Mouse (Mus musculus) thymus, postnatal 0 days (tissue): ENCODE measurements around the gene Csnk1g2. TPM values are rescaled to one million over a fixed set of nuclear protein-coding genes. Genes with fewer than 3 reads are reported as not detected.
"Not testable (repeated sequence)": the region's sequence is repeated elsewhere in the genome, so short reads cannot be mapped to it uniquely, and the experiment has no call there.

Experiments
- DNase-seq: peaks from one replicate; pipeline ENCODE4 v3.0.0-alpha.2; 2015; ENCODE audit warnings: low spot score
- polyA plus RNA-seq: library from polyadenylated mRNA; unstranded; fragments of >200 nt; fragmentation: Nextera tagmentation; extraction: Ambion mirVana; gene quantifications from 2 replicates; pipeline ENCODE4 v1.2.1, GENCODE M21; 2015

The Csnk1g2 gene
- polyA plus RNA-seq, 1 experiment from 2014 or later, result 160 TPM

DNA sequence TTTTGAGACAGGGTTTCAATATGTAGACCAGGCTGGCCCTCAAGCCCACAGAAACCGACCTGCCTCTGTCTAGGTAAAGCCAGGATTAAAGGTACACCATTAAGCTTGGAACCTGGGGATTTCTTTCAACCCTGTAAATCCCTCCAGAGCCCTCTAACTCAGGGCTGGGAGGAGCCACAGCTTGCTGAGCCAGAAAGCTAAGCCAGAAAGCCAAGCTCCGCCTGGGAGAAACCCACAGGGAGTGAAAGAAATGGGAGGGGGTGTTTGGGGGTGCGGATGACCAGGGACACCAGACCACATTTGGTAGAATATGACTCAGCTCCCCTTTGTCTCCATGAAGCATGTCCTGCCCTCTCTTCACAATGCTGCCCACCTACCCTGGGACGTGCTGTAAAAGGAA lies 26.3 kb upstream of the Csnk1g2 start:
- DNase-seq, result no peak

- peak; percentile 97 for DNase-seq
Observed at GRCm38 (mm10) chr10:80602698-80603325, 19.8 kb upstream of the Csnk1g2 start, which contains the start of the genes Scamp4 and Adat3. Gene Scamp4, plus strand, starts transcription at chr10:80602872. Gene Adat3, plus strand, starts transcription at chr10:80602880.

- no peak for DNase-seq
Observed at GRCm38 (mm10) chr10:80603364-80603763, 19.3 kb upstream of the Csnk1g2 start.

GRCm38 (mm10) chr10:80604001-80604509 lies 18.6 kb upstream of the Csnk1g2 start:
- no peak for DNase-seq

GRCm38 (mm10) chr10:80604988-80605387 lies 17.6 kb upstream of the Csnk1g2 start:
- no peak for DNase-seq

DNA sequence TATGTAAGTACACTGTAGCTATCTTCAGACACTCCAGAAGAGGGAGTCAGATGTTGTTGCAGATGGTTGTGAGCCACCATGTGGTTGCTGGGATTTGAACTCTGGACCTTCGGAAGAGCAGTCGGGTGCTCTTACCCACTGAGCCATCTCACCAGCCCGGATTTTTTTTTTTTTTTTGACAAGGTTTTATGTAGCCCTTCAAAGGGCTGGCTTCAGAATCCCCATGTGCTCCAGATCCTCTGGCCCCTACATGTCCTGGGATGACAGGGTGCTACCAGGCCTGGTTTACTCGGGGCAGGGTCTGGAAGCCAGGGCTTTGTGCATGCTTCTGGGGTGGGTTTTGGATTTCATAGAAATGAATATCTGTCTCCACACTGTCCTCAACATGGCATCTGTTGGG lies 16.9 kb upstream of the Csnk1g2 start, which contains the start of gene Gm49322:
TSS of gene Gm49322 (plus strand) at position 301 of the 400 bp plus-strand sequence.
- DNase-seq, result not testable (repeated sequence)

- DNase-seq, result peak; percentile 55
Observed at GRCm38 (mm10) chr10:80606306-80606705, 16.3 kb upstream of the Csnk1g2 start.

DNA sequence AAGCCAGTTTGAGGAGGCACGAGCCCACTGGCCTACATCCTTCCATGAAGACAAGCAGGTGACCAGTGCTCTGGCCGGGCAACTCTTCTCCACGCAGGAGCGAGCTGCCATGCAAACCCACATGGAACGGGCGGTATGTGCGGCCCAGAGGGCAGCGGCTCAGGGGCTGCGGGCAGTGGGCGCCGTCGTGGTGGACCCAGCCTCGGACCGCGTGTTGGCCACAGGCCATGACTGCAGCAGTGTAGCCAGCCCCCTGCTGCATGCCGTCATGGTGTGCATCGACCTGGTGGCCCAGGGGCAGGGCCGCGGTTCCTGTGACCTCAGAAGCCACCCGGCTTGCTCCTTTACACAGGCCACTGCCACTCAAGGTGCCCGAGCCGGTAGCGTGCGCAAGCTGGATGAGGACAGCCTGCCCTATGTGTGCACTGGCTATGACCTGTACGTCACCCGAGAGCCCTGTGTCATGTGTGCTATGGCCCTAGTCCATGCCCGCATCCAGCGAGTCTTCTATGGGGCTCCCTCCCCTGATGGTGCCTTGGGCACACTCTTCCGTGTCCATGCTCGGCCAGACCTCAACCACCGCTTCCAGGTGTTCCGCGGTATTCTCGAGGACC lies 15.8 kb upstream of the Csnk1g2 start:
- DNase-seq, result no peak

DNA sequence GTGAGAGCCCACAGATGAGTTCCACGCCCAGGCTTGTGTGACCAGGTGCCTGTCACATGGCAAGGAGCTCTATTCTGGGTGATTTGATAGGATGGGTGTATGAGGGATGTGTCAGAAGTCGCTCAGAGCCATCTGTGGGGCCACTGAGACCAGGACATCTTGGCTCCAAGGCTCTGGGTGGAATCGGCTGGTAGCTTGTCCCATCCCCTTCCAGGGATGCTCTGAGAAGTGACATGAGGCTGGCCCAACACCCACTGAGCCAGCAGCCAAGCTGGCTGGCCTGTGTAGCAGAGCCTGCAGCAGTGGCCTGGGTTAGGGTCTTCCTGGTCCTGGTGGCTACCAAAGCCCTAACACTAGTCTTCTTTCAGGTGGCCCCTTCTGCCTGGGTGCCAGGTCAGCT lies 14.2 kb upstream of the Csnk1g2 start:
- DNase-seq, result no peak

GRCm38 (mm10) chr10:80609269-80609924 lies 13.2 kb upstream of the Csnk1g2 start:
- DNase-seq, result no peak

GRCm38 (mm10) chr10:80610116-80610785 lies 12.4 kb upstream of the Csnk1g2 start:
- DNase-seq, result no peak

- DNase-seq, result peak; percentile 86
Observed at GRCm38 (mm10) chr10:80611024-80611423, 11.6 kb upstream of the Csnk1g2 start.

DNA sequence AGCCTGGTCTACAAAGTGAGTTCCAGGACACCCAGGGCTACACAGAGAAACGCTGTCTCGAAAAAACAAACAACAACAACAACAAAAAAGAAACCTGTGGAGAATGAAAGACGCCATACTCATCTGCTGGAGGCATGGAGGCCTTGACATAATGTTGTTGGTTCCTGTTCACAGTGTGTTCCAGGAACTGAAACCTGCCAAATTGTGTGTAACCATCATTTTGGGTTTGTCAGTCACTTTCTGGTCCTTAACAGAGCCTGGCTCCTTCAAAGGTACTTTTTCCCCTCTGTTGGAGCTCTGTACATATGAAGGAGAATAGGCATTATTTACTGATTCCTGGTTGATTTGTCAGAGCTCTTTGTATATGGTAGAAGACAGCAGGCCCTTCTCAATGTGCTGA lies 10.7 kb upstream of the Csnk1g2 start:
- no peak for DNase-seq

DNA sequence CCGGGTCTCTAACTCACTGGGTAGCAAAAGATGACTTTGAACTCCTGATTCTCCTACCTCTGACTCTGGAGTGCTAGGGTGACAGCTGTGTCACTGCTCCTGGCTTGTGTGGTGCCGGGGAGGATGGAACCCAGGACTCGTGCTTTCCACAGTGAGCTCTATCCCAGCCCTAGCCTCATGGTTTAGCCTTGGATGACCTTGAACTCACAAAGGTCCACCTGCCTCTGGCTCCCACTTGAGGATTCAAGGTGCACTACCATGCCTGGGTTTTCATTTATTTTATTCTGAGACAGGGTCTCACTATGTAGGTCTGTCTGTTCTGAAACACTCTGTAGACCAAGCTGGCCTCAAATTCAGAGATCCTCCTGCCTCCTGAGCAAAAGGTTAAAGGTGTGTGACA lies 8.8 kb upstream of the Csnk1g2 start:
- no peak for DNase-seq

DNA sequence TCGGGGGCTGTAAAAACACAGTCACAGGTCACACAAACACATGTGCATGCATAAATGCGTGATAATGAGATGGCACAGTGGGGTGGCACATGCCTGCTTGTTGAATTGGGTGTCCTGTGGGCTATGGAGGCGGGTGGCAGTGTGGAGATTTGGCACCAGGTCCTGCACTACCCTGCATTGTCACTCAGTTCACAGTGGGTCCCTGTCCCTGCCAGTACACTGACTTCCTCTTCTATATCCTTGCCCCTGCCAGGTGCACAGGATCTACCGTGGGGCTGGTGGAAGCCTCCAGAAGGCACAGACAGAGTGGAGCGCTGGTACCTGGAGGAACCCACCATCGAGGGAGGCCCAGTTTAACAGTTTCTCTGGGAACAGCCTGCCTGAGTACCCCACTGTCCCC lies 8.3 kb upstream of the Csnk1g2 start:
- DNase-seq, result peak; percentile 44

DNA sequence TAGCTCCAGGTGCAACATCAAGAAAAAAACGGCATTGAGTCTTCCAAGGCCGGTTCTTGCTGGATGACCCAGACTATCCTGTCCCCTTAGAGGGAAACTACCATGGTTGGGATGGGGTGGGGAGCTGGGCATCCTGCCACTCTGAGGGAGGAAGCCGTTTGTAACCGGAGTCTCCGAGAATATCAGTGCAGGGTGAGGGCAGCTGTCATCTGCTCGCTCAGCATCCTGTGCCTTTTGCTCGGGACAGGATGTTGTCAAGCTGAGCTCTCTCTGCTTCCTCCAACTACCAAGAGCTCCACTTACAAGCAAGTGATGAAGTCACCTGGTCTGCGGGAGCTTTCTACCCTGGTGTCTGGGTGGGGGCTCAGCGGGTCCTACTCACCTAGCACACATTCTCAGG lies 4.5 kb upstream of the Csnk1g2 start:
- DNase-seq, result peak; percentile 81

- no peak for DNase-seq
Observed at GRCm38 (mm10) chr10:80619465-80620244, 3.0 kb upstream of the Csnk1g2 start.

- DNase-seq, result no peak
Observed at GRCm38 (mm10) chr10:80620365-80620764, 2.3 kb upstream of the Csnk1g2 start.

DNA sequence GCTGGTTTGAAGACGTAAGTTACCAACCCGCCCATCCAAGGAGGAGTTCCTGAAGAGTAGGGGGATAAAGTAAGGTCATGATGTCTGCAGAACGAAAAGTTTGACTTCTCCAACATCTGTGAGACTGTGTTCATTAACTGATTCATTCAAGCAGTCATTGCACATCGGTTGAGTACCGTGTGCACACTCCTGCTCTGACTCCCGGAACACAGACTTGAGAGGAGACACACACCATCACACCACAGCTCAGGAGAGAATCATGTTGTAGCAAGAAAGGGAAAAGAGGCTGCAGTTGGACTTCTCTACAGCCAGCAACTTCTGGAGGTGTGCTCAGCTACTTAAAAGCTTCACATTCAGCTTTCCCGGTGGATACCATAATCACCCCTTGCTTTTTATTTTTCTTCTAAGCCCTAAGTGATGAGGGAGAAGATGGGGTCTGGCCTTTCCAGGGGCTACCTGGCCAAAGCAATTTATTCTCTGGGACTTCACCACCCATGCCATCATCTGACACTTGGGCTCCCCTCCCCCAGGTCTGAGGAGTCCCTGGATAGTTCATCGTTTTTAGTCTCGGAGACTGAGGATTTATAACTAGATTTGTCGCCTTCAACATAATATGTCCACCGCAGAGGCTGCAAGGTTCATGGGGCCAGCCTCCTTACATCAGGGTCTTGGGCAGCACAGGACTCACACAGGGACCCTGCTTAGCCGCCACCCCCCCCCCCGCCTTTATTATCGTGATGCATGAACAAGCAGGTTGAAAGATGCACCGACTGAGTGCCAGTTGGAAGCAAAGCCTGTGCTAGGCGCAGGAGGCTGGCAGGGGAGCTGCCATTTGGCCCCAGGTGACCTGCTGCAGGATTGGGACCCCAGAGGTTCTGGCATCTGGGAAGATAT lies 1.6 kb upstream of the Csnk1g2 start:
- no peak for DNase-seq

DNA sequence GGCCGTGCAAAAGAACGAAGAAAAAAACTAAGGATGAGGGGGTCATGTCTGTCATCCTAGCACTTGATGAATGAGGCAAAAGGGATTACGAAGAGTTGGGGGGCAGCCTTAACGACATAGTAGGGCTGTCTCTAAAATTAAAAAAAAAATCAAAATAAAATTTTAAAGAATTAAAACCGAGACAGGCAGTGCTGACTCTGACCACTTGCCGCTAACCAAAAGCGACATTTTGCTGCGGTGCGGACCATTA lies 1.0 kb upstream of the Csnk1g2 start:
- DNase-seq, result no peak
